Mouse (Mus musculus) cerebellum, postnatal 25 days (tissue): ENCODE measurements around the gene Mon1a.

Experiments
- DNase-seq, 2 experiments: peaks; one replicate each; pipeline ENCODE4 v3.0.0; 2021; ENCODE audit warnings: mixed read lengths in 2 of 2

Gene Mon1a

DNA sequence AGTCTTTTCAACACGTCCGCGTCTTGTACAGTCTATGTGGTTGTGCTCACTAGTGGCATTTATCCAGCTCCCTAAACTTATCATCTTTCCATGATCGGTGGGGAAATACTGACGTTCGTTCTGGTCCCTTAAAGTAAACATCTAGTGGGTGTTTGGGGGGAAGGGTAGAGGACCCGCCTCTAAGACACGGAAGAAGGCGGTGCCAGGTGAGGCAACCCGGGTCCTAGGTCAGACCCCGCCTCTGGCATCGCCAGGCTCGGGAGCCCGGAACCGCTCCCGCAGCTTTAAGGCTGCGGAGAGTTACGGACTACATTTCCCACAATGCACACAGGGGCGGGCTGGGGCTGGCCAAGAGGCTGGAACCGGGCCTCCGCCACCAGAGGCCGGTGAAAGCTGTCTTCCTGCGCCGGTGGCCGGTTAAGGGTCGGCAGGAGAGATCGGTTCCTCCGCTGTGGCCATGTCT, at the start of gene Mon1a:
Gene Mon1a (plus strand): TSS at position 348 of the 463 bp plus-strand sequence.
- DNase-seq, result peak; percentile 89 to 93

- DNase-seq, result no peak
Measured at GRCm38 (mm10) chr9:107838869-107839268, 49.1 kb upstream of the Mon1a start.

- DNase-seq, result no peak
Measured at GRCm38 (mm10) chr9:107842709-107843108, 45.2 kb upstream of the Mon1a start.

DNA sequence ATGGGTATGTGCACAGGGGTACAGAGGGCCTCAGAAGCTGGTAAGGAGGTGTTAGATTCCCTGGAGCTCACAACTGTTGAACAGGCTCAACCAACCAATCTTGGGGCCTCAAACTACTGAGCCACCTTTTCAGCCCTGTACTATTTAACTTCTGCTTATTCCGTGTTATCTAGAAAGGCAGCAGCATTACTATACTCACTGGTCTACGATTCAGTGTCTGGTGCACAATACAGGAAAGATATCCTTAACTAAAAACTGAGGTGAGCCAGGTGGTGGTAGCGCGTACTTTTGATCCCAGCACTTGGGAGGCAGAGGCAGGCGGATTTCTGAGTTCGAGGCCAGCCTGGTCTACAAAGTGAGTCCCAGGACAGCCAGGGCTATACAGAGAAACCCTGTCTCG, 39.0 kb upstream of the Mon1a start:
- no peak for DNase-seq

- DNase-seq, result no peak
Measured at GRCm38 (mm10) chr9:107858343-107858742, 29.6 kb upstream of the Mon1a start.

GRCm38 (mm10) chr9:107864493-107864892, 23.5 kb upstream of the Mon1a start:
- DNase-seq, result no peak

GRCm38 (mm10) chr9:107866081-107866480, 21.9 kb upstream of the Mon1a start:
- no peak for DNase-seq

DNA sequence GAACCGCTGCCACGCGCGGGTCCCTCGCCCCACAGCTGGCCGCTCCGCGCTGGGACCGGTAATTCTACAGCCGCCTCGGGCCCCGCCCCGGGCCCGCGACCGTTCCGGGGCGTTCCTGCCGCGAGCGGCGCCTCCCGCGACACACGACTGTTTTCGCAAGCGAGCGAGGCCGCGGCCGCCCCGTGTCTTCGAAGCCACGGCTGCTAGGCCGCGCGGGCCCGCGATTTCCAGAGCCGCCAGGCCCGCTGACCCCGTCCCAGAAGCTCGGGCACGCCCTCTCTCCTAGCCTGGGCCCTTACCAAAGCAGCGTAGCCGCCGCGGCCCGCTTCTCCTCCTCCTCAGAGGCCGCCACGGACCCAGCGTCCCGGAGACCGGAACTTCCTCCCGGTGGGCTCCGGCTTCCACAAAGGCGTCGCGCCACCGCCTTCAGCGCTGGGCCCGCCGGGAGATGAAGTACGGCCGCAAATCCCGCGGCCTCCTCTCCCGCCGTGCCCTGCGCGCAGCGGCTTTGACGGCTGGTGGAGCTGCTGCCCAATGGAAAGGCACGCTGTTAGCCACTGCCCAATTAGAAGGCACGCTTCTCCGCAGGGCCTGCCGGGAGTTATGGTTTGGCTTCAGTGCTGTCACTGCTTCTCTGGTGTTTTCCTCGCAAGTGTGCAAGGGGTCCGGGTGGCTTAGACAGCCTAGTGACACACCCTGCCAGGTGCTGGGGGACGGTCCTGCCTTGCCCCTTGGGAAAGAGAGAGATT, 15.4 kb upstream of the Mon1a start:
- DNase-seq, result peak; percentile 96 to 97

DNA sequence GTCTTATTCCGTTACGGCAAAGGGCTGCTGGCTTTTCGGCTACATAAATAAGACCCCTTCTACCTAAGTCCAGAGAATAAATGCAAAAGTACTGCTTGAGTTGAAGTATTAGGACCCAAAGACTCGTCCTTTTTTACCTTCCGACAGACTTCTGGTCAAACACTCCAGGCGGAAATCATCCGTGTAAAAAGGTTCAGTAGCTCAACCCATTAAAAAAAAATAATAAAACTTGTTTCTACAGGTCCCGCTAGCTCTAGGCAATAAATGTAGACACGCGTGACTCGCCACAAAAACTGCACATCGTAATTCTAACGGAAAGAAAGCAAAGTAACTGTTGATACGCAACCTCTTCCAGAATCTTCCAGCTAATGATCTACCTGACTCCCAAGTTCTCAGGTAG, 14.8 kb upstream of the Mon1a start, which contains the start of gene Rbm6:
Gene Rbm6 (minus strand): TSS at position 101 of the 400 bp plus-strand sequence.
- DNase-seq, result no peak

GRCm38 (mm10) chr9:107880411-107880810, 7.5 kb upstream of the Mon1a start:
- no peak for DNase-seq

DNA sequence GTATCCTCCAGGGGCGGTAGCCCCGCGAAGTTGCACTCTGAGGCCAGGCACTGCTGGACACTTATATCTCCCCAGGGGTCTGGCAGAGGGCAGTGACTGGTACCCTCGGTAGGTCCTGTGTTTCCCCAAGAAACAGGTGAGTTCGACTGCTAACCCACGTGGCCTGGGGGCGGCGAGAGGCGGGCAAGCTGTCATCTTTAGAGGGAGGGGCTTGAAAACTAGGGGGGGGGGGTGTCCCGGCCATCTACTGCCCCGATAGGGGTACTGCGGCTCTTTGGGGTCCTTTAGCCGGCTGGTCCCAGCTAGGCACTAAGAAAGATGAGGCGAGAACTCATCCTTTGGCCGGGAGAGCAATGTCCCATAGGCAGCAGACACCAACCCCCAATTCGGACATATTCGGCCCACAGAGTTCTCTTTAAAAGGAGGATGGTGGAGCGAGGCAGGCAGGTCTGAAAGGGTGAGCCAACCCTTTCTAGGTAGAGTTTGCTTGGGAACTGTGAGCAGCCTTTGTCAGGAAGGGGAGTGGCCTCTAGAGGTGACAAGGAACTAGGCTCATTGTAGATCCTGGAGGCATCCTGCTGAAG, 408 bp downstream of the Mon1a start:
- DNase-seq, result peak; percentile 38 to 48

DNA sequence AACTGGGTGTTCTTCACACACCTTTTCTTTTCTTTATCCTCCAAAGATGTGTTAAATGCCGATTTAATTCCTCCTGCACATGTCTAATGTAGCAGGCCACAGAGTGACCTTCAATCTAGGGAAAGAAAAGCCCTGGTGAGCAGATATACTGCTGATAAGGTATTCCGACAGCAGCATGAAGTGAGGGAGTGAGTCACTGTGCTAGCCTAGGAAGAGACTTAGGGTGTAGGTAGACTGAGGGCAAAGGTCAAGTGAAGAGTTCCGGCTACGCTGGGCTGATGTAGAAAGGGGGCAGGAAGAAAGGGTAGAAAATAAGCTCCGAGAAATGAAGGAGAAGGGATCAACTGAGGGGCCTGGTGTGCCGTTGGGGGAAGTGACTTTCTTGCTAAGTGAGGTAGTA, 2.3 kb downstream of the Mon1a start:
- no peak for DNase-seq

DNA sequence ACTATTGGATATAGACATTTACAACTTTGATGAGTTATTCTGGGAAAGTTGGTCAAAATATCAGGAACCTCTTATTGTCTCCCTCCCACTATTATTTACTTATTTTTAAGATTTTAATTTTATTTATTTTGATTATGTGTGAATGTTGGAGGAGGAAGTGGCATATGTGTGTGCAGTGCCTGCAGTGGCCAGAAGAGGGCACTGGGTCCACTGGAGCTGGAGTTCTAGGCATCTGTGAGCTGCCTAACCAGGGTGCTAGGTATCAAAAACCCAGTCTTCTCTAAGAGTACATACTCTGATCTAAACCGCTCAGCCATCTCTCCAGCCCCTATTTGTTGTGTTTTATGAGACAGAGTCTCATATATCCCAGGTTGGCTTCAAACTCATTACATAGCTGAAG, 3.1 kb downstream of the Mon1a start:
- DNase-seq, result no peak

DNA sequence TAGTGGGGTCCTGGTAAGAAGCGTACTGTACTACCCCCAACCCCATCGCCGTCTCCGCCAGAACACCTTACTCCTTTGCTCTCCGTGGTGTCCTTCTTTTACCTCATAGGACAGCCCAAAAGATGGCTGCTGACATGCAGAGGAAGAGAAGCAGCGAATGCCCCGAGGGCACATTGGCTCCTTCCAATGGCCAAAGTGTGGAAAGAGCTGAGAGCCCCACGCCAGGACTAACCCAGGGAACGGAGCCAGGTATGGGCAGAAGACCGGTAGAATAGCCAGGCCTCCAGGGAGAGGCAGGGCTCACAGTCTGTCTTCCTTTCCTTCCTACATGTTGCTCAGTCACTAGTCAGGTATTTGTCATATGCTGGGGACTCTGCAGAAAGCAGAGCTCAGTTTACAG, 10.6 kb downstream of the Mon1a start:
- peak; percentile 54 to 74 for DNase-seq

GRCm38 (mm10) chr9:107899855-107900254, 11.9 kb downstream of the Mon1a start:
- no peak for DNase-seq

DNA sequence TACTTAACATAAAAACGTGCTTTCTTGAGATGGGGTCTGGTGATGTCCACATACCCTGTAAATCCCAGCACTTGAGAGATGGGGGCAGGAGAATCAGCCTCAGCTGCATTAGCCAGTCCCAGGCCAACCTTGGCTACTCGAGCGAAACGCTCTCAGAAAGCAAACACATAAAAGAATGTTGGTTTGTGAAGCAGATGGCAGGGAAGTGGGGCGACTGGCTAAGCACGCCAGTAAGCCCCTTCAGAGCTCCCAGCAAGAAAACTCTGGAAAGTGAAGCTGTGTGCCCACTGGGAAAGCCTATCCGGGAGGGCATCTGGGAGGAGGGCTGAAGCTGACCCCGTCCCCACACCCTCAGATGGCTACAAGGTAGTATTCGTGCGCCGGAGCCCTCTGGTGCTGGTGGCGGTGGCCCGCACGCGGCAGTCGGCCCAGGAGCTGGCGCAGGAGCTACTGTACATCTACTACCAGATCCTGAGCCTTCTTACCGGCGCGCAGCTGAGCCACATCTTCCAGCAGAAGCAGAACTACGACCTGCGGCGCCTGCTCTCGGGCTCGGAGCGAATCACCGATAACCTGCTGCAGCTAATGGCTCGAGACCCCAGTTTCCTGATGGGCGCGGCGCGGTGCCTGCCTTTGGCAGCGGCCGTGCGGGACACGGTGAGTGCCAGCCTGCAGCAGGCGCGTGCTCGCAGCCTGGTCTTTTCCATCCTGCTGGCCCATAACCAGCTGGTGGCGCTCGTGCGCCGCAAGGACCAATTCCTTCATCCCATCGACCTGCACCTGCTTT, 13.1 kb downstream of the Mon1a start:
- peak; percentile 96 for DNase-seq

DNA sequence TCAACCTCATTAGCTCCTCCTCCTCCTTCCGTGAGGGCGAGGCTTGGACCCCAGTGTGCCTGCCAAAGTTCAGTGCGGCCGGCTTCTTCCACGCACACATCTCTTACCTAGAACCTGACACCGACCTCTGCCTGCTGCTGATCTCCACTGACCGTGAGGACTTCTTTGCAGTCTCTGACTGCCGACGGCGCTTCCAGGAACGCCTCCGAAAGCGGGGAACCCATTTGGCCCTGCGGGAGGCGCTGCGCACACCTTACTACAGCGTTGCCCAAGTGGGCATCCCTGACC, 13.6 kb downstream of the Mon1a start:
- DNase-seq, result no peak

DNA sequence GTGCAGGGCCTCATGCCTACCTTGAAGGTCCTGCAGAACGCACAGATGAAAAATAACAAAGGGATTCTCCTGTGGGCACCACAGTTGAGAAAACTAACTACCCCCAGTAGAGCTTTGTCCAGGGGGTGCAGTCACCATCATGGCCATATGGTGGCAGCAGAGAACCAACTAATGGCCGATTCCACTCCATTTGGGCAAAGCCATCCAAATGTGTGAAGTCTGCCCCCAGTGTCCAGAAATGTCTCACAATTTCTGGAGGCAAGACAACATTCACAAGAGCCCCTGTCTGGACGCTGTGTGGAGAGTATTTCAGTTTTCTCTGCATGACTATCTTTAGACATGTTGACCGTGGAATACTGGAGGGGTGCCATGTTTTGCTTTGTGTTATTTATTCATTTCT, 16.8 kb downstream of the Mon1a start:
- DNase-seq, result peak; percentile 91 to 94

DNA sequence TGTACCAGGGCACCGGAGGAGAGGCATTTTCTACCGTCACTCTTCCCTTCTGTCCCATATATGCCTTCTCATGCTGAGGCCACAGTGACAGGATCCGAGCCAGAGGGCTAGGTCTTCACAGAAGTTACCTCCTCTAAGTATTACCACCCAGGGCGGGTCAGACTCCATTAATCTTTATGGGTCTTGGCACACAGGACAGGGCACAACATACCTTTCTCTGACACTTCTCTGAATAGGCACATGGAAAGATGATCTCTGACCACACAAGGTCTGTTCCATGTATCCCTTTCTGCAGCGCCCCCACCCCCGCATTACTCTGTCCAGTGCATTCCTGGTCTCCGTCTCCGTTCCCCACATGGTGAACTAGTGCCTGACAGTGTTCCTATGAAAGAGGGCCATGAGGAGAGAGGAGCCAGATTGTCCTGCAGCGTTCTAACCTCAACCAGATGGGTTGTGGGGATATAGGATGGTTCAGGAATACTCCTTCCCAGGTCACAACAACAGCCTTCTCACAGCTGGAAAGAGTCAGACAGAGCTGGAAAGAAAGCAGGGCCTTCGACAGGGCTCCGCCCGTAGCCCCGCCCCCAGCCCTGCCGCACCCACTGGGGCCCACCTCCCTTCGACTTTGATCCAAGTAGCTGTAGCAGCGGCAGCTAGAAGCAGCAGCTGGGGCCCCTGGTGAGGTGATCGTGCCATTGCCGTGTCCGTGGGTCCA, 18.5 kb downstream of the Mon1a start, which contains the start of gene Mst1r:
Gene Mst1r (plus strand): TSS at position 622 of the 715 bp plus-strand sequence.
- no peak for DNase-seq

GRCm38 (mm10) chr9:107906967-107907800, 19.2 kb downstream of the Mon1a start:
- no peak for DNase-seq

DNA sequence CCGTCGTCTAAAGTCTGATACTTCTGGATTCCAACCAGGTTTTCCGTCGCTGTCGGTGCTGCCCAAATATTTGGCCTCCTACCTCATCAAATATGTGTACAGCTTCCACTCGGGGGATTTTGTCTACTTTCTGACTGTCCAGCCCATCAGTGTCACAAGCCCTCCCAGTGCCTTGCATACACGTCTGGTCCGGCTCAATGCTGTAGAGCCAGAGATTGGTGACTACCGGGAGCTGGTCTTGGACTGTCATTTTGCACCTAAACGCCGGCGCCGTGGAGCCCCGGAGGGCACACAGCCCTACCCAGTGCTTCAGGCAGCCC, 19.8 kb downstream of the Mon1a start:
- DNase-seq, result no peak
